Mouse (Mus musculus): ENCODE measurements around the gene Gcc2.
"Not testable (repeated sequence)": the region's sequence is repeated elsewhere in the genome, so short reads cannot be mapped to it uniquely, and the experiment has no call there.

DNA sequence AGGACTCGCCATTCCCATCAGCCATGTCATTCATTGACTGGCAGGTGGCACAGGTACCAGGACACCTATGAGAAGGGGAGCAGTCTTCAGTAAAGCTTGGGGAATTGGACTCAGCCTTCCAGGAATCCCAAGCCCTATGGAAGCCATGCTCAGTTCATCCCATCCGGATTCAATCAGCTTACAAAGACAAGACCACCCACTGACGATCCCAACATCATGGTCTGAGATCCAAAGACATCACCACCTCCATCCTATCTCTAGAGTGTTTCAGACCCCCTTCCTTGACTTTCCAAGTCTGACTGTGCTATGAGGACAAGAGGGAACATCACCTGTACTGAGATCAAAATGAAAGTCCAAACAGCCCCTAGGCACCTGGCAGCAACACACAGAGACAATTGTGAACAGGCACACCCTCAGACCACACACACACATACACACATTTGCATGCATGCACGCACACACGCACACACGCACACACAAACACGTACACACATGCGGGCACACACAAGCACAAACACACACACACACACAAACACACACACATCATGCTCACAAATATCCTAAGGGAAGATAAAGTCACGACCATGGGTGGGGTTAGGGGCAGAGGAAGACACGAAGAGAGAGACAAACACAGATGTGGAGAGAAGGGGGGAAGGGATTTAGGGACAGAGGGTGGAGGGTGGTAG is 22.1 kb upstream of the Gcc2 start:
- TF ChIP-seq CTCF, POLR2A (IDR thresholded peaks at IDR 0.05; ENCODE audit: insufficient read depth, low read depth, low read length): not testable (repeated sequence)
